Mouse (Mus musculus) kidney, embryonic 15.5 days (tissue): ENCODE measurements around the gene Uchl5. TPM values are rescaled to one million over a fixed set of nuclear protein-coding genes. Genes with fewer than 3 reads are reported as not detected.

Experiments used
- ATAC-seq: fragments of 200-750 bp; cut with Nextera tagmentation; replicated peaks from 2 replicates; pipeline ENCODE4 v1.8.0; 2017; ENCODE audit warnings: moderate TSS enrichment; ENCODE audit not compliant: low FRiP score
- H3K27ac ChIP-seq: fragments of 300-500 bp; sonication (generic); 2 replicates; pipeline ENCODE4 v1.5.1; 2015; ENCODE audit warnings: mild to moderate bottlenecking, inconsistent platforms
- H3K27me3 ChIP-seq: fragments of 300-500 bp; sonication (generic); 2 replicates; pipeline ENCODE4 v1.6.1; 2015; ENCODE audit warnings: inconsistent platforms
- H3K36me3 ChIP-seq: fragments of 300-500 bp; sonication (generic); 2 replicates; pipeline ENCODE4 v1.6.1; 2015; ENCODE audit warnings: inconsistent platforms
- H3K4me1 ChIP-seq: fragments of 300-500 bp; sonication (generic); 2 replicates; pipeline ENCODE4 v1.6.1; 2015; ENCODE audit warnings: inconsistent platforms
- H3K4me2 ChIP-seq: fragments of 300-500 bp; sonication (generic); 2 replicates; pipeline ENCODE4 v1.6.1; 2015; ENCODE audit warnings: moderate library complexity, mild to moderate bottlenecking, inconsistent platforms
- H3K4me3 ChIP-seq: fragments of 300-500 bp; sonication (generic); replicated peaks from 2 replicates; pipeline ENCODE4 v1.5.1; 2015; ENCODE audit warnings: mild to moderate bottlenecking, inconsistent platforms
- H3K9ac ChIP-seq: fragments of 300-500 bp; sonication (generic); 2 replicates; pipeline ENCODE4 v1.6.1; 2015; ENCODE audit warnings: mild to moderate bottlenecking, inconsistent platforms
- H3K9me3 ChIP-seq: fragments of 300-500 bp; sonication (generic); replicated peaks from 2 replicates; pipeline ENCODE4 v1.6.1; 2016; ENCODE audit warnings: inconsistent platforms
- WGBS: fragments of 180-500 bp; shearing (Covaris S2); methylation state at CpG from one replicate; pipeline ENCODE4 v1.1.7; 2015; ENCODE audit warnings: mixed read lengths; 5-methylcytosine and 5-hydroxymethylcytosine counted together
- polyA plus RNA-seq: library from polyadenylated mRNA; unstranded; fragments of >200 nt; fragmentation: Nextera tagmentation; extraction: Ambion mirVana; gene quantifications from 2 replicates; pipeline ENCODE4 v1.2.1, GENCODE M21; 2015

The Uchl5 gene
- polyA plus RNA-seq, 1 experiment from 2014 or later = 101 TPM

- H3K9ac ChIP-seq = no peak overlapping the region
- no peak overlapping the region for H3K27ac ChIP-seq
- H3K9me3 ChIP-seq = no peaks in the 10 kb centered on the region
- no peak overlapping the region for H3K4me3 ChIP-seq
- WGBS = 95% methylated on average over 8 of the region's 8 CpGs
- peaks cover 66% of the 10 kb centered on the region for H3K36me3 ChIP-seq
- no peaks in the 10 kb centered on the region for H3K4me1 ChIP-seq
- H3K4me2 ChIP-seq = no peak overlapping the region
- H3K27me3 ChIP-seq = no peaks in the 10 kb centered on the region
- ATAC-seq = no peak
These were observed 14.9 kb upstream of the Uchl5 start for GRCm38 (mm10) chr1:143762159-143762558.

- no peaks in the 10 kb centered on the region for H3K9me3 ChIP-seq
- H3K4me2 ChIP-seq = no peak overlapping the region
- no peak overlapping the region for H3K4me3 ChIP-seq
- peaks cover 49% of the 10 kb centered on the region for H3K36me3 ChIP-seq
- 81% methylated on average over 1 of the region's 1 CpGs for WGBS
- H3K9ac ChIP-seq = no peak overlapping the region
- no peak overlapping the region for H3K27ac ChIP-seq
- no peak for ATAC-seq
- no peaks in the 10 kb centered on the region for H3K27me3 ChIP-seq
- no peaks in the 10 kb centered on the region for H3K4me1 ChIP-seq
These were observed 12.6 kb upstream of the Uchl5 start for GRCm38 (mm10) chr1:143764443-143764842.

DNA sequence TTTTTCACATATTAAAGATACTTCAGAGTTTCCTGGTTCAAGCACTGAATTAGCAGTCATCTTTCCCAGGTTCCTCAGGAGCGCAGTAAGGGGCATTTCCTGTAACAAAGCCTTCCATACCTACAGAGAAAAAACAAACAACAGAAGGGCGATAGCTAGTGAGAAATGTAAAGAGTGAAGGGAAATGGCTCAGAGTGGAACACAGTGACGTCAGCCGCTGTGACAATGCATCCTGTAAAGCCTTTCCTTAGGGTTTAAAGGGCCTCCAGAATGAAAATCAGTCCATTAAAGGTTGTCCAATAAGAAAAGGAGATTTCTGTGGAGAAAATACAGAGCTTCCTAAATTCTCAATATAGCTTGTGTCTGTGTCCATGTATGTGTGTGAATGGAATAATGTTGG is 11.3 kb upstream of the Uchl5 start:
- H3K27me3 ChIP-seq = no peaks in the 10 kb centered on the region
- no peak overlapping the region for H3K4me3 ChIP-seq
- ATAC-seq = no peak
- WGBS = 77% methylated on average over 4 of the region's 4 CpGs
- H3K27ac ChIP-seq = no peak overlapping the region
- H3K36me3 ChIP-seq = peaks cover 47% of the 10 kb centered on the region
- no peak overlapping the region for H3K9ac ChIP-seq
- H3K4me2 ChIP-seq = no peak overlapping the region
- peaks cover 6% of the 10 kb centered on the region; the same call in 1 of the 2 replicates for H3K4me1 ChIP-seq
- no peaks in the 10 kb centered on the region for H3K9me3 ChIP-seq

DNA sequence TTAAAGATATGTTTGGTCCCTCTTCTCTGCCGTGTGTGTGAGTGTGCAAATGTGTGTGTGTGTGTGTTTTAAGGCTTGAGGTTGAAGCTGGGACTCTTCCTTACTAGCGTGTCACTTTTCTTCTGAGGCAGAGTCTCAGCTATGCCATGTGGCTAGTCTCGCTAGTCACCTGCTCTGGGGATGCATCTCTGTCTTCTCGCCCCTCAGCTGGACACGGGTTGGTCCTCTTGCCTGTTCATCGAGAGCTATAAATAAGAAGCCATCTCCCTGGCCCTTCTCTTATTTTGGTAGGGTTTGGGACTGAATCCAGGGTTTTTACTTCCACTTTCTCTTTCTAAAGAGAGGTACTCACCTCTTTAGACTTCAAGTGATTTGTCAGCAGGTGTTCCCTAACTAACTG is 10.8 kb upstream of the Uchl5 start:
- H3K27ac ChIP-seq = no peak overlapping the region
- peaks cover 42% of the 10 kb centered on the region for H3K36me3 ChIP-seq
- no peak for ATAC-seq
- H3K9ac ChIP-seq = no peak overlapping the region
- no peak overlapping the region for H3K4me3 ChIP-seq
- WGBS = 91% methylated on average over 6 of the region's 6 CpGs
- peaks cover 6% of the 10 kb centered on the region; the same call in 1 of the 2 replicates for H3K4me1 ChIP-seq
- H3K4me2 ChIP-seq = no peak overlapping the region
- no peaks in the 10 kb centered on the region for H3K9me3 ChIP-seq
- no peaks in the 10 kb centered on the region for H3K27me3 ChIP-seq

DNA sequence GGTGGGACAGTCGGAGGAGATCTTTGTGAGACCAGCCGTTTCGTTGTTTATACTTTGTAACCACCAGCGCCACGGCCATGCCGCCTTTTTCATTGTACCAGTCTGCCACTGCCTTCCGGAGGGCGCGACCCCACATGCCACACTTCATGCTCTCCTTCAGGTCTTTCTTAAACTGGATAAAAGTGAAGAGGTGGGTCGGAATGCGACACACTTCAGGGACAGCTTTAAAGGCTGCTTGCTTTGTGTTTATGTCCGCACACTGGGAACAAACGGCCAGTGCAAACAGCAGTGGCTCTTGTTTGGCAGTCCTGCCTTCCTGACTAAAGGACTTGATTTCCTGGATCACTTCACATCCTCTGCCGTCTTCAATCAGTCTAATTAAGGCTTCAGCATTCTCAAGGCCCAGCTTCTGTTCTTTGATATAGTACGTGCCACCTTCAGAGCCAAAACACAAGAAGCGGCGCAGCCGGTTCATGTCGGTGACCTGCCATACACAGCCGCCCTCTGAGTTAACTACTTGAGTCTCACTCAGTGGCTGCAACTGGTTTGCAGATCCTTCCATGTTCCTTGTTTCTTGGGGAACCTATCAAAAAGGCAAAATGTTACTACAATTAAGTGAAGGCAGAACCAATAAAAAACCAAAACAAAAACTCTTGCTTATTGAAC is 6.5 kb upstream of the Uchl5 start:
- no peak overlapping the region for H3K9ac ChIP-seq
- H3K4me2 ChIP-seq = no peak overlapping the region
- WGBS = 54% methylated on average over 20 of the region's 20 CpGs
- no peak overlapping the region for H3K27ac ChIP-seq
- no peaks in the 10 kb centered on the region for H3K9me3 ChIP-seq
- no peak overlapping the region for H3K4me3 ChIP-seq
- ATAC-seq = peak; percentile 56; the same call in 1 of the 2 replicates
- peaks cover 6% of the 10 kb centered on the region; the same call in 1 of the 2 replicates for H3K4me1 ChIP-seq
- H3K36me3 ChIP-seq = peaks cover 23% of the 10 kb centered on the region
- H3K27me3 ChIP-seq = no peaks in the 10 kb centered on the region

- Histone ChIP-seq H3K4me3 (no peak overlapping the region), H3K27ac (no peak overlapping the region), H3K9me3 (no peaks in the 10 kb centered on the region), H3K27me3 (no peaks in the 10 kb centered on the region), H3K9ac (no peak overlapping the region), H3K4me1 (peaks cover 11% of the 10 kb centered on the region; the same call in 1 of the 2 replicates), H3K4me2 (no peak overlapping the region), H3K36me3 (peaks cover 10% of the 10 kb centered on the region)
- 61% methylated on average over 7 of the region's 7 CpGs for WGBS
- ATAC-seq = no peak
These were observed 4.0 kb upstream of the Uchl5 start for GRCm38 (mm10) chr1:143773082-143773481.

GRCm38 (mm10) chr1:143773909-143774308 is 3.2 kb upstream of the Uchl5 start:
- WGBS = 78% methylated on average over 6 of the region's 6 CpGs
- H3K27ac ChIP-seq = no peak overlapping the region
- H3K36me3 ChIP-seq = peaks cover 10% of the 10 kb centered on the region
- H3K9me3 ChIP-seq = no peaks in the 10 kb centered on the region
- H3K4me2 ChIP-seq = no peak overlapping the region
- no peak overlapping the region for H3K9ac ChIP-seq
- no peak overlapping the region for H3K4me3 ChIP-seq
- peaks cover 14% of the 10 kb centered on the region for H3K4me1 ChIP-seq
- no peak for ATAC-seq
- H3K27me3 ChIP-seq = no peaks in the 10 kb centered on the region

- peaks cover 8% of the 10 kb centered on the region for H3K4me1 ChIP-seq
- H3K36me3 ChIP-seq = peaks cover 7% of the 10 kb centered on the region; the same call in 1 of the 2 replicates
- no peaks in the 10 kb centered on the region for H3K9me3 ChIP-seq
- peak overlapping the region; percentile 84 for H3K9ac ChIP-seq
- ATAC-seq = peak; percentile 59
- no peaks in the 10 kb centered on the region for H3K27me3 ChIP-seq
- peak overlapping the region; percentile 90 for H3K4me3 ChIP-seq
- H3K4me2 ChIP-seq = peak overlapping the region; percentile 80
- WGBS = under 1% methylated on average over 39 of the region's 39 CpGs
- H3K27ac ChIP-seq = peak overlapping the region; percentile 83
These were observed 616 bp downstream of the Uchl5 start for GRCm38 (mm10) chr1:143777558-143778218.

- Histone ChIP-seq H3K4me1 (no peaks in the 10 kb centered on the region), H3K27me3 (no peaks in the 10 kb centered on the region), H3K4me3 (no peak overlapping the region), H3K4me2 (no peak overlapping the region), H3K27ac (no peak overlapping the region), H3K36me3 (peaks cover 17% of the 10 kb centered on the region; the same call in 1 of the 2 replicates), H3K9ac (no peak overlapping the region), H3K9me3 (no peaks in the 10 kb centered on the region)
- no peak for ATAC-seq
- 78% methylated on average over 2 of the region's 2 CpGs for WGBS
These were observed 11.6 kb downstream of the Uchl5 start for GRCm38 (mm10) chr1:143788584-143789227.

DNA sequence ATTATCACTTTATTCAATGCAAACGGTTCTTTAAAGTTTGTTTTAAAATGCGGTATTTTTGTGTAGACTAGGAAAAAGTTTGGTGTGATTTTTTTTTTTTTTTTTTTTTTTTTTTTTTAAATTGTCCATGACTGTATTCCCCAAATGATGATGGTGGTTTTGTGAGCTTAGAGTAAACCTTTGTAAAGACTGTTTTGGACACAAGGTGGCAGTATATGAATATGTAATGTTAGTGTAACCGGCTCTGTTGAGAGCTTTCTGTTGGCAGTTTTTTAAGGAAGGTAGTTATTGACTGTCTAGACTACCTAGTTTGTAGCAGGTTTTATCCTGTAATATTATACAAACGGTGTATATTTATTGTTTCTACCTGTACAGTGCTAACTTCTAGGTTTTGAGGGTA is 26.5 kb downstream of the Uchl5 start:
- Histone ChIP-seq H3K9ac (no peak overlapping the region), H3K4me1 (no peaks in the 10 kb centered on the region), H3K9me3 (no peaks in the 10 kb centered on the region), H3K27ac (no peak overlapping the region), H3K27me3 (no peaks in the 10 kb centered on the region), H3K4me3 (no peak overlapping the region), H3K4me2 (no peak overlapping the region), H3K36me3 (peaks cover 21% of the 10 kb centered on the region)
- peak; percentile 62; the same call in 1 of the 2 replicates for ATAC-seq
- WGBS = 47% methylated on average over 4 of the region's 4 CpGs

GRCm38 (mm10) chr1:143809062-143809461 is 32.0 kb downstream of the Uchl5 start:
- Histone ChIP-seq H3K27ac (no peak overlapping the region), H3K9me3 (no peaks in the 10 kb centered on the region), H3K27me3 (no peaks in the 10 kb centered on the region), H3K4me3 (no peak overlapping the region), H3K4me1 (no peaks in the 10 kb centered on the region), H3K9ac (no peak overlapping the region), H3K36me3 (peaks cover 21% of the 10 kb centered on the region), H3K4me2 (no peak overlapping the region)
- ATAC-seq = no peak
- 80% methylated on average over 6 of the region's 6 CpGs for WGBS

DNA sequence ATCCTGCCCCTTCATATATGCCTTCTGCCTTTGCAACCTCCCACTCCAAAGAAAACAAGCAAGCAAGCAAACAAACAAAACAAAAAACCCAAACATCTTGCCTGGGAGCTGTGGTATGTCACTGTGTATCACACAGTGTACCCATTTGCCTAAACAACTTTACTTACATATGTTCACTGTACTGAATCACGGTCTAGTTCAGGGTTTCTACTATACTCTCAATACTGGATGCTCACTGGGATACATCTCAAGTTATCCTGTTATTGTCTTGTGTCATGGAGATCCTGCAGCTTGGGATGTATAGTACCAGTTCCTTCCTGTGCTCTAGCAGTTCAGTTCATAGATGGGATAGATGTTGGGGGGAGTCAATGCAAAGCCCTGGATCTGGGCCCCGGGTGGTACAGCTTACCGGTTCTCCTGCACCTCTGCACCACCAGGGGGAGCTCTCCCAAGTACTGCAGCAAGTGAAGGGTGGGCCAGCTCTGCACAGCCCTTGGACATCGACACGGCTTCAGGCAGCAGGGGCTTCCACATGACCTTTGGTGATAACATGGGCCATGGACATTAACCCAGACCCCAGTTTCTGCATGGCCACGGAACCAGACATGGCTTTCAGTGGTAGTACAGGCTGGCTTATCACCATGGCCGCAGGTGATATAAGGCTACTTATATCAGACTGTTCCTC is 36.7 kb downstream of the Uchl5 start:
- Histone ChIP-seq H3K27me3 (no peaks in the 10 kb centered on the region), H3K36me3 (peaks cover 6% of the 10 kb centered on the region; the same call in 1 of the 2 replicates), H3K9me3 (no peaks in the 10 kb centered on the region), H3K9ac (no peak overlapping the region), H3K4me3 (no peak overlapping the region), H3K4me2 (no peak overlapping the region), H3K27ac (no peak overlapping the region), H3K4me1 (no peaks in the 10 kb centered on the region)
- WGBS = 44% methylated on average over 7 of the region's 7 CpGs
- ATAC-seq = peak; percentile 95
